Mouse (Mus musculus) ES-E14 (cell line): Measurements from ENCODE around the gene Ablim1.

ENCODE experiments used
- HCFC1 ChIP-seq: IDR thresholded peaks from 2 replicates; pipeline ENCODE4 v1.6.1; 2012; ENCODE audit warnings: low read length, inconsistent platforms, borderline replicate concordance; ENCODE audit not compliant: insufficient read depth
- ZNF384 ChIP-seq: IDR thresholded peaks from 2 replicates; pipeline ENCODE4 v1.6.1; 2012; ENCODE audit warnings: low read depth, low read length, inconsistent platforms

DNA sequence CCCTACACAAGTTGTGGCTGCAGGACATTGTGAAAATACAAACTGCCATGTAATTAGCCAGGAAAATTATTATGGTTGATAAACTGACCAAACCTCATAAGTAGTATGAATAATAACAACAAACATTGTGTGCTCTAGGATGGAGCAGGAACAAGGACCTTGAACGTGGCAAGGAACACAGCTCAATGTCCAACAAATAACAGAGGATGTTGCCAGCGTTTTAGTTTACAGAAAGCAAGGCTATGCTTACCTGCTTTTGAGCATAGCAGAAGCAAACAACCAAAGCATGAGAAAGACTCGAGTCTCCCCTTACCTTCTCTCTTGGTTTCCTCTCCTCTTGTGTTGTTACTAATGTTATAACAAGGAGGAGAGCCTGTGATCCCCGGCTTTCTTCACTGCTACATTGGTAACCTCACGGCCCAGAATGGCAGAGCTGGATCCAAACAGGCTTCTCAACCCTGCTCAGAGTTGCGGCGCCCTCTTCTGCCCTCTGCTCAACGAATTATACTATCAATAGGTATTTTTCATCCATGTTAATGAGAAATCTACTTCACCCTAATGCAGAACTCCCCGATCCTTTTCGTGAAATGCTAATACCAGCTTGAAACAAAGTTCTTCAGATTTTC is 45.1 kb upstream of the Ablim1 start:
- no peak for TF ChIP-seq HCFC1
- no peak for TF ChIP-seq ZNF384
